Mouse (Mus musculus) thymus, postnatal 0 days (tissue): Measurements from ENCODE around the gene Chsy1. TPM values are rescaled to one million over a fixed set of nuclear protein-coding genes. Genes with fewer than 3 reads are reported as not detected.
A peak's percentile ranks its signal among the peaks of the same experiment; 100 is the strongest.

ENCODE experiments used
- DNase-seq: peaks from one replicate; pipeline ENCODE4 v3.0.0-alpha.2; 2015; ENCODE audit warnings: low spot score
- polyA plus RNA-seq: library from polyadenylated mRNA; unstranded; fragments of >200 nt; fragmentation: Nextera tagmentation; extraction: Ambion mirVana; gene quantifications from 2 replicates; pipeline ENCODE4 v1.2.1, GENCODE M21; 2015

Gene Chsy1
- polyA plus RNA-seq, 1 experiment from 2014 or later = 12.1 TPM

DNA sequence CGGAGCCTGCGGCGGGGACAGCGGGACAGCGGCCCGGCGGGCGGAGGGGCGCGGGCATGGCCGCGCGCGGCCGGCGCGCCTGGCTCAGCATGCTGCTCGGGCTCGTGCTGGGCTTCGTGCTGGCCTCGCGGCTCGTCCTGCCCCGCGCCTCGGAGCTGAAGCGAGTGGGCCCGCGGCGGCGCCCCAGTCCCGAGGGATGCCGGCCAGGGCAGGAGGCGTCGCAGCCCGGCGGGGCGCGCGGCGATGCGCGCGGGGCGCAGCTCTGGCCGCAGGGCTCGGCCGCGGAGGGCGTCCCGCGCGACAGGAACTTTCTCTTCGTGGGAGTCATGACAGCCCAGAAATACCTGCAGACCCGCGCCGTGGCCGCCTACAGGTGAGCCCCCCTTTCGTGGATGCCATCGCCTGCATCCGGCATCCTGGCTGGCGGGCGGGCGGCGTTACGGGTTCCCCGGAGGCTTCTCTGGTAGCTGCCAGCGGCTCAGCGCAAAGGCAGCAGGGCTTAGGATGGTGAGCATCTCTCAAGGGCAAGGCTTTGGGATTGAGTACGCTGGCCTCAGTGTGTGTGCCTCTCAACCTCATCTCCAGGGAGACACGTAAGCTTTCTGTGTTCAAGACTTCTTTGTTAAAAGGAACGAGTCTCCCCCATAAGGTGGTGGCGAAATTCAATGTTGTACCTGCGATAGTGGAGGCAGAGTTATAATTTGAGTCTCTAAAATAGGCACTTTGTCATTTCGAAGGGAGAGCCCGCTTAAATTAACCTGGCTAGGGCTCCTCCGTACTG is 730 bp downstream of the Chsy1 start:
- DNase-seq = peak; percentile 60

DNA sequence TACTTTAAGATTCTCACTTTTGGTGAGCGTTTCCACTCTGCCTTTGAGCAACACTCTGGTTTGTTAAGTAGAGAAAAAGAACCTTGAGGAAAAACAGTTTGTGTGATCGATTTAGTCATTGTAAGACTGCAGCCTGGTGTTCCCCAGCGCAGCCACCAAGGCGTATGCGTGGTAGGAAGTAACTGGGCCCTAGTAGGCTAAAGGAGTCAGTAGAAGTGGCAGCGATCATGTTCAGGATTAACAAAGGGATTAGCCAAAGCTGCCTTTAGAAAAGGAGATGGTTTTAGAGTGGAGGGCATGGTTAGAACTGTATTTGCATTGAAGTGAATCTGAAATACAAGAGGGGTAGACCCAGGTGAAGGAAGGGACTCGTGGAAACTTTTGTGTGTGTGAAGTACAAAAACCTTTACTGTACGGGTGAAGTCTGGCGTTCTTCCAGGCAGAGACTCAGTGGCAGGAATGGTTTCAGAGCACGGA is 1.4 kb downstream of the Chsy1 start:
- peak; percentile 28 for DNase-seq

- DNase-seq = no peak
Observed at GRCm38 (mm10) chr7:66111211-66111610, 1.9 kb downstream of the Chsy1 start.

- DNase-seq = no peak
Observed at GRCm38 (mm10) chr7:66113561-66113960, 4.2 kb downstream of the Chsy1 start.

DNA sequence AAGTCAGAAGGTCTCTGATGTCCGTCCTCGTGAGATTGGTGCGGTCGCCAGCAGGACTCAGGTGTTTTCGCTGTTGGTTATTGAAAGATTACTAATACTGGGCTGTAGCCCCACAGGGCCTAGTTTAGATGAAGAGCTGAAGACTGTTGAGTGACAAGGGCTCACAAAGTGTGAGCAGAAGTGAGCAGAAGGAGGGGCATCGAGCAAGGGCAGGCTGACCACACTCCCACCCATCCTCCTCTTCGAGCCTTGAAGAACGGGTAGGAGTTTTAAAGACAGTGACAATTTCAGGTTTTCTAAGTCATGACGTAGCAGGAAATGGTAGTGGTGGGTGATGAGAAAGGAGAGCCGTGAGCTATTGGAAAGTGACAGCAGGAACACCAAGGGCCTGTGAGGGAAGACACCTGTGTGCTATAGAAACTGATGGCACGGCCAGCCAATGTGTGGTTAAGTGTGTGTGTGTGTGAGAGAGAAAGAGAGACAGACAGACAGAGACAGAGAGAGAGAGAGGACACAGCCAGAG is 6.6 kb downstream of the Chsy1 start:
- DNase-seq = peak; percentile 60

DNA sequence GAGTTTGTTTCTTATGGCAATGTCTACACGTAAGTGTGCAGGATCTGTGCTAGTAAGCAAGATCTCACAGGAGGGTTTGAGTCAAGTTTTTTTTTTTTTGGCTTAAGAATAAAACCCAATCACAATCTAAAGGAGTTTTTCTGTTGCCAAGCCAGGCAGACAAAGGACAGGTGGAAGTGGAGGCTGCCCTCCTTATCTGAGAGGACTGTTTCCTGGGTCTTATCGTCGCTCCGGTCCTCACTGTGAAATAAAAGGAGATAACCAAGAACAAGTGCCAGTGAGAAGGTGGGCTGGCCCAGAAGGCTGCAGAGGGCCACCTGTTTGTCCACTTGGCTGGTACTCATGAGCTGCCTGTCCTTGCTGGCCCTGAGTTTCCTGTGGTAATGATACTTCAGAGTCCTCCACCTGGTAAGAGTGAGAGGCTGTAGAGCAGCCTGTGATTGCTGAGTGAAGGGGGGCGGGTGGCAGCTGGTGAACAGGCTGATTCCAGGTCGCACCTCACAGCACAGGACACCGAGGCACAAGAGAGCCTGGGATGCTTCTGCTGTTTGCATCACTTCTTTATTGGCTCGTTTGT is 7.7 kb downstream of the Chsy1 start:
- DNase-seq = peak; percentile 12

- peak; percentile 11 for DNase-seq
Observed at GRCm38 (mm10) chr7:66118046-66118445, 8.7 kb downstream of the Chsy1 start.

- no peak for DNase-seq
Observed at GRCm38 (mm10) chr7:66118796-66119195, 9.5 kb downstream of the Chsy1 start.

DNA sequence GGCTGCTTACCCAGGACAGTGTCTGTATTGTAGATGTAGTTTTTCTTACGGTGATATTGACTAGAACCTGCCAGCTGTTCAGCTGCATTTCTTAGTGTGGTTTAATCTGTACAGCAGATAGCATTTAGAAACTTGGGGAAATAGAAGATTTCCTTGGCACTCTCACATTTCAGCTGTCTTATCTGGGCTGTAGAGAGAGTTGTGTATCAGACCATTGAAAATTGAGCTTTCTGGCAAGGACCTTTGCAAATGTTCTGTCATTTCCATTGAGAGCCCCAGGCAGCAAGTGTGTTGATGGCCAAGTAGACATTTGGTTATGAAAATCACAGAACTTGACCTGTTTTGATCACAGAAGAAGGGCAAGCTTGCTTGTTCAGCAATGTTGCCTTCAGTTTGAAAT is 10.8 kb downstream of the Chsy1 start:
- DNase-seq = no peak

GRCm38 (mm10) chr7:66120702-66121396 is 11.5 kb downstream of the Chsy1 start:
- DNase-seq = no peak

DNA sequence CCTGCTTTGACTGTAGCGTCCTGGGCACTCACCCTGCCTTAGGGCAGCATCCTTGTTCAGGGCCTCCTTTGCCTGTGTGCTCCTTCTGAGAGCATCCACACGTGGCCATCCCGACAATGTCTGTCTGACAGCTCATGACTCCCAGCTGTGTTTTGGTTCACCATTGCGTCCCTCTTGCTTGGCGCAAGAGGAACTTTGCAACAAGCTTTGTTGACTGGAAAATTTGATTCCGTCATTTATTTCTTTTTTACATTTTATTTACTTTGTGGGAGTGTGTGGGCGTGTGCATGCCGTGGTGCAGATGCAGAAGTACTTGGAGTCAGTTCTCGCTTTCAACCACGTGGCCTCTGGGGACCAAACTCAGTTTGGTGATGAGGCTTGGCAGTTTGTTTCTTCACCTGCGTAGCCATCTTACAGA is 15.2 kb downstream of the Chsy1 start:
- no peak for DNase-seq

GRCm38 (mm10) chr7:66125368-66125767 is 16.1 kb downstream of the Chsy1 start:
- no peak for DNase-seq

GRCm38 (mm10) chr7:66127951-66128645 is 18.8 kb downstream of the Chsy1 start:
- no peak for DNase-seq

GRCm38 (mm10) chr7:66128857-66129256 is 19.5 kb downstream of the Chsy1 start:
- DNase-seq = no peak

GRCm38 (mm10) chr7:66130296-66130695 is 21.0 kb downstream of the Chsy1 start:
- no peak for DNase-seq

DNA sequence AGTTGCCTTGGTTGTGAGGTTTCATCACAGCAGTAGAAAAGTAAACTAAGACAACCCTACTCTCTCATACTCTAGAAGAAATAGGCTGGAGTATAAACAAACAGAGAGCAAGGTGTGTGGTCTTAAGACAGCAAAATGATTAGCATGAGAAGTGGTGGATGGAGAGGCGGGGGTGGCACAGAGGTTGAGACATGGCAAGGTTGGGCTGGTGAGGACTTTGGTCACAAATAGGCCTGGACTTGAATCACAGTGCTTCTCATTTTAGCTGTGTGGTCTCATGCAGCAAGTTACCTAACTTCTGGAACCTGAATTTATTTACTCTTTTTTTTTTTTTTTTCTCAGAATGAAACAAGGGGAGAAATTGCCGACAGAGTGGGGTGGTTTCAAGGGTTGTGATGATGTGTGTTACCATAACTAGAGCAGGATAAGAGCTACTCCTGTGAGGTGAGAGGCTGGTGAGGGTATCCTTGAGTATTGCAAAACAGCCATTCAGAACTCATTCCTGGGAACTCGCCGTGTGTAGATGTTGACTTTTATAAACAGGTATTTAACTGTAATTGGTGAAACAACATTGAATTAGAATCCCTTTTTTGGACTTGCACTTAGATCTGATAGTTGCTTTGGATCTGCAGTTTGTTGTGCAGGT is 22.6 kb downstream of the Chsy1 start:
- no peak for DNase-seq

GRCm38 (mm10) chr7:66134154-66134553 is 24.8 kb downstream of the Chsy1 start:
- no peak for DNase-seq

DNA sequence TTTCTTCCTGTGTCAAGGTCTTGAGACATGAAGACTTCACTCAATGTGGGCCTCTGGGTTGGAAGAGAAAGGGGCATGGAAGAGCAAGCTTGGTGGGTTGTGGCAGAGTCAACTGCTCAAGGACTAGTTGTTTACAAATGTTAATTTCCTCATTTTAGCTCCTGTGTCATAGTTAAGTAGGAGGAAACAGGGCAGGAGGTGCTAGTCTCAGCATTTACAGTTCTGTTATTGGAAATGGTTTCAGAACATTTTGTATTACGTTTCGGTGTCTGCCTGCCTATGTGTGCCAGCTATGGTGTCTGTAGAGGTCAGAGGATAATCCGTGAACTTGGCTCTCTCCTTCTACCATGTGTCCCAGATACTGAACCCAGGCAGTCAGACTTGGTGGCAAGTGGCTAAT is 26.3 kb downstream of the Chsy1 start:
- DNase-seq = no peak

DNA sequence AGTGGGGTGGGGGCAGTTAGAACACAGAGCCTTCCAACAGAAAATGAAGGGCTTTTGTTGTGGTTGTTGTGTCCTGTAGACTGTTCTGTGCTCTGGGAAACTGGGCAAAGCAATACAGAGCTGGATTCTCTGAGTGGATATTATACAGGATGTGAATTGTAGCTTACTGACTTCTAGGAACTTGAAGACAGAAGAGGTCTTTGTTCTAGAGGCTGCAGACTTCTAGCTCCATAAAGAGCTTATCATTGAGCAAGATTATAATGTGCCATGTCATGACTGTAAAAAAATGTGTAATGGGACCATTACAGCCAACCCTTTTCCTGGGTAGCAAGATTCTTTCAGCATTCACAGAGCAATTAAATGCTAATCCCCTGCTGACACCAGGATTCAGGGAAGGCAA is 26.9 kb downstream of the Chsy1 start:
- DNase-seq = no peak

DNA sequence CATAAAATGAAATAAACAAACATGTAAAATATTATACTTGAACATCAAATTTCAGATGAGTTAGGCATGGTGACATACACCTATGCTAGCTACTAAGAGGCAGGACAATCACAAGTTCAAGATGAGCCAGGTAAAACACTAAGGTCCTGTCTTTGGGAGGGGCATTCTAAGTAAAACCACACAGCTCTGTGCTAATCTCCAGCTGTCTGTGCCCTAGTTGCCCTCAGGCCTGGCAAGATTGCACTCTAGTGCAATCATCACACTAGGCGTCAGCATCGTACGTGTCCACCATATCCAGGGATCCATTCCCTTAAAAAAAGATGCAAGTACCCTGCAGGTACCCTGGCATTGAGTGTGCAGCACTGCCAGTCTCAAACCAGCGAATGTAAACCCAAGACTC is 28.0 kb downstream of the Chsy1 start:
- no peak for DNase-seq

DNA sequence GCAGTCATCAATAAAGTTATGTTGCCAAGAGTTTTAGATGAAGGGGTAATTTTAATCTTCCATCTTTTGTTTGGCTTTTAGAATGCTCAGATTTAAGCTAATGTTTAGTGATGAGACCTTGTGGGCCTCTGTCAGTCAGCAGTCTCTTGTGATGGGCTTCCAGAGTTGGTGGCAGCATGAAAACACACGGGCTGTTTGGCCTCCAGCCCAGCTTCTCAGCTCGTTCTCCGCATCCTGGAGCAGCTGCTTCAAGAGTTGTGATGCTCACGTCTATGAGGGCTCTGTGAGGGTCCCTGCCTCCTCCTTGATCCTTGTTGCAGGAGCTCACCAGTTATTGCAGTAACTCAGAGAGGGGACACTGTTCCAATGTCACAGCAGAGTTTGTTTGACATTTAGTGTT is 29.0 kb downstream of the Chsy1 start:
- DNase-seq = no peak
